Mouse (Mus musculus) layer of hippocampus, postnatal 25 days (tissue): ENCODE results near the gene Mark4. TPM values are rescaled to one million over a fixed set of nuclear protein-coding genes. Genes with fewer than 3 reads are reported as not detected.

ENCODE experiments used
- DNase-seq, 2 experiments: peaks; one replicate each; pipeline ENCODE4 v3.0.0; 2022; ENCODE audit warnings: mixed read lengths in 2 of 2, low spot score in 1 of 2; ENCODE audit errors: extremely low spot score in 1 of 2
- total RNA-seq, 2 experiments: library from RNA; stranded (reverse); gene quantifications; 2 replicates each; pipeline ENCODE4 v1.2.3; 2021

The Mark4 gene
- 100 to 1,000 TPM in 1 of 2 experiments, 10 to 100 TPM in 1; 92.8 to 105 TPM for total RNA-seq

DNA sequence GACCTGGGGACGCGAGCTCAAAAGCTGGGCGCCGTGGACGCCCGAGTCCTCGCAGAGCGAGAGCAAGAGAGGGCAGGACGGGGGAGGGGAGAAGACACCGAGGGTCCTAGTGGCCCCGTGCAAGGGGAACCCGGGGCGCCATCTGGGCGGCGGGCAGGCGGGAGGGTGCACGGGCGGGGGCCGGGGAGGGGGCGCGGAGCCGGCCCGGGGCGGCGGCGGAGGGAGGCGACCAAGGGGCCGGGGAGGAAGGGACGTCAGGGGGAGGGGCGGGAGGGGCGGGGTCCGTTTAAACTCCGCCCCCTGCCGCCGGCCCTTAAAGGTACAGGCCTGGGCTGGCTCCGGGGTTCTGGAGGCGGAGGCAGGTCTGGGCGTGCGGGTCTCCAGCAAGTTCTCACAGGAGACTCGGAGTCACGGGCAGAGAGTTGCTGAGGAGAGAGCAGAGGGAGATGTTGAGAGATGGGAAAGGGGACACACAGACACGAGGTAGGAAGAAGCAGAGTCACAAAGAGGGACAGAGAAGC lies at the start of gene Mark4:
TSS of gene Mark4 (minus strand) at position 231 of the 521 bp plus-strand sequence.
- DNase-seq: peak; percentile 65 to 71

DNA sequence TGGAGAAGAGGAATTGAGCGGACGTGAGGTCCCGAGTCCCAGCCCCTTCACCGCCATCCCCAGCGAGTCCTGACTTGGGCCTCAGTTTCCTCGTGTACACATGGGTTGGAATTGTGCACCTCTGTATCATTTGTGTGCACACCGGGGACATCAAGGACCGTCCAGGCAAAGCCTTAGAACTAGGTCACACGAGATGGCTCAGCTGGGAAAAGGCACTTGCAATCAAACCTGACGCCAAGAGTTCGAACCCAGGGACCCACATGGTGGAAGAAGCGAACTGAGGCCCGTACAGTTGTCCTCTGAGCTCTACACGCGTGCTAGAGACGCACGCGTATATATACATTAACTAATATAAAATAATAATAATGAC lies 49.0 kb upstream of the Mark4 start:
- DNase-seq: no peak

DNA sequence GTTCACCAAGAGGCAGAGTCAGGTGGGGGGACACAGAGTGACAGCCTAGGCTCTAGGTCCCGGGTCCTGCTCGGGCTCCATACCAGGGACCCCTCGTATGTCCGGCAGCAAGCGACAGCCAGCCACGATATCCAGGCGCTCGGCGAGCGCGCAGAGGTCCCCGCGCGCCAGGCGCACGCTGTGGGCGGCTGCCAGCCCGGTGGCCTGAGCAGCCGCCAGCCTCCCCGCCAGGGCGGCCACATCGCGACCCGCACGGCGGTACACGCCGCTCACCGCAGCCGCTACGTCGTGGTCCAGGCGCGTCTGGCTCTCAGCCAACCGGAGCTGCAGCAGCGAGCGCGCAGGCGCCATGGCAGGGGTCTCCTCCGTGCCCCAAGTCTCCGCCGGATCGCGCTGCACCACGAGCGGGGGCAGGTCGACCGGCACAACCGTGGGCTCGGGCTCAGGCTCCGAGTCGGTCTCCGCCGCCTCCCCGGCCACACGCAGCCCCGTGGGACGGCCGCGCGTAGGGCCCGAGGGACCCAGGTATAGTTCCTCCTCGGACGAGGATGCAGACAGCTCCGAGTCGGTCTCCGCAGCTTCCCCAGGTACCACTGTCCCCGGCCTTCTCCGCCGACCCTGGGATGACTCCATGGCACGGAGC lies 48.5 kb upstream of the Mark4 start:
- peak in 1 of 2 experiments; percentile 40 for DNase-seq

DNA sequence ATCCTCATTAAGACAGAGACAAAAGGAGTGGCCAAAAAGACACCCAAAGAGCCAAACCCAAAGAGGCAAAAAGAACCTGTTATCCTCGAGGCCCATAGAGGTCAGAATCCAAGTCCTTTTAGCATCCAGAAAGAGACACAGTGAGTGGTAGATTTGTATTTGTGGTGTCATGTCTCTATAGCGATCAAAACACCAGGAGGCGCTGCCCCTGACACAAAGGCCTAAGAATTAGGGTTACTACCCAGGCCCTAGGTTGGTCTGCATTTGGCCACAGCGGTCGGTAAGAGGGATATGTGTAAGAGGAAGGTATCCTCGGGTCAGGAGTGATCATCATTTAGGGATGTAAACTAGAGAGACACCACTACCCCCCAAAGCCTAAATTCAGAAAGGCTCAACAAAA lies 47.7 kb upstream of the Mark4 start:
- no peak for DNase-seq

DNA sequence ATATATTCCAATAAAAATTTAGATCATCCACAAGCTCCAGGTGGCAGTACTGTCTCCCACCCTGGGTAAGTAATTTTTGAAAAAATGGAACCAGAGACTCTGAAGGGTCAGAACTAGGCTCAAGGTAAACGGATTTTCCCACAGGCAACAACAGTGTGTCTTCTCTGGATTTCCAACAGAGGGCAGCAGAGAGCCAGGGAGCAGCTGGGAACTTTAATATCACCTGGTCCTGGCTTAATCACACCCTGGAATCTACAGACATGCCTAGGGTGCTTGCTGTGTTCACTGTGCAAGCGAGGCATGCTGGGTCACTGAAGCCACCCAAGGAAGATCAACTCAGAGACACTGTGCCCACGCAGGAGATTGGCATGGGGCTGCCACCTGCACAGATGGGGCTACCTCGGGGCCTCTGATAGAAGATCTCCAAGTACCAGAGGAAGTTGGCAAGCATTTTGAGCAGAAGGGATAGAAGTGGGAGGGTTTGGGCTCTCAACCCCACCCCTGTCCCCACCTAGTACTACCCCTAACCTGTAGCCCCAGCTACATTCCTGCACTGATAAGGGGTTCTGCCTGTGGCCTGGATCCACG lies 45.0 kb upstream of the Mark4 start:
- peak in 1 of 2 experiments; percentile 53 for DNase-seq

DNA sequence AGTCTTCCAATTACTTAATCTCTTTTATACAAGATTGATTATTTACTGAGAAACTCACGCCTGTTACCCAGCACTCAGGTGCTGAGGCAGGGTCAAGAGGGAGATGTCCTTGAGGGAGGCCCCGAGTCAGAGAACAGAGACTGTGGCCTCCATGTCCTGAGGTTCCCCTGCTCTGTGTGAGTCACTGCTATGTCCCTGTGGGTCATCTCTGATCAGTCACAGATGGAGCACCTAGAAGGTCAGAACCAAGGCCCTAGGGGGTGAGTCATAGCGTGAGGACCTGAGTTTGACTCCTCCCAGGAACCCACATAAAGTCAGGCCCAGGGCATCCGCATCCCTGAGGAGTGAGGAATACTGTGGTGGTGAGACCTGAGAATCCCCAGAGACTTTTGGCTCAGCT lies 43.0 kb upstream of the Mark4 start:
- no peak for DNase-seq

DNA sequence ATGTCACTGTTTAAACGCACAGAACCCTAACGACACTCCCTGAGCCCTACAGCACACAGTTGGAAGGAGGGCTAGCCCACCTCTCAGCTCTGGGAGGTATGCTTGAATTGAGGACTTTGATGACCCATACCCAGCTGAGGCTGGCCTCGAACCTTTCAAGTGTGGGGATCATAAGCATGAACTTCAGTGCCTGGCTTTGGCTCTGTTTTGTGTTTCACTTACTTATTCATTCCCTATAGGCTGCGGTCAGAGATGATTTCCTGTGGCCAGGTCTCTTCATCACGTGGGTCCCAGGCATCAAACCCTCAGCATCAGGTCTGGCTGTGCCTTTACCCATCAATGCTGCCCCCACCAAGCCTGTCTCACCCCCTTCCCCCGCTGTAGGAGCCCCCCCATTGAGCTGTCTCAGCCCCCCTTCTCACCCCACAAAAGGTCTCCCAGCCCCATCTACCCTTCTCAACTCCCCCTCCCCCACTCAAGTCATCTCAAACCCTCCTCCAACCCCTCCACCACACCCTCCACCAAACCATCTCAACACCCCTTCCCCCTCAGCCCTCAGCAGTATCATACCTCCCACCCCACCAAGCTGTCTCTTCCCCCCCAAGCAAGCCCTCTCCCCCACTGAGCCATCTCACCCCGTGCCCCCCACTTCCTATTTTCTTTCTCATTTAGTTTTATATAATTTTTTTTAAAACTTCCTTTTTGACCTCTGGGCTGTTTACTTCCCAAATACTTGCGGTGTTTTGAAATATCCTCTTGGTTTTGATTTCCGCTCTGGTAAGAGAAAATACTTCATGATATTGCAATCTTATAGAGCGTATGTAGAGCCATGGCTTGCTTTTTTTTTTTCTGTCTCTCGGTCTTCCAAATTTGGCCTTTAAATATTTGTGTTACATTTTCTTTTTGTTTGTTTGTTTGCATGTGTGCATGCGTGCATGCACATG lies 42.1 kb upstream of the Mark4 start:
- no peak for DNase-seq

DNA sequence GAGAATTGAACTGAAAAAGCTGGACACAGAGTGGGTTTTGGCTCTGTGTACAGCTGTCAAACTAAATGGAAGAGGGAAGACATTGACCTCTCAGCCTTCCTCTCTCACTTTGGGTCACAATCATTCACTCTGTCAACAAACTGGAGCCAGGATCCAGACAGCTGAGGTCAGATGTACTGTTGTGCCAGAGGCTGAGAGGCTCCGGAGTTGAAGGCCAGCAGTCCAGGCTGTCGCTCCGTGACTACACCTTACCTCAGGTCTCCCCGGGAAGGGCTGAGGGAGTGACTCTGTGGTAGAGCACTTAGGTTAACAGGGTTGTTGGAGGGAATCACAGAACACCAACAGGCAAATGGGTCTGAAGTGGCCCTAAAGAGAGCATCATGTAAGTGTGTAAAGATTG lies 39.7 kb upstream of the Mark4 start:
- DNase-seq: no peak

DNA sequence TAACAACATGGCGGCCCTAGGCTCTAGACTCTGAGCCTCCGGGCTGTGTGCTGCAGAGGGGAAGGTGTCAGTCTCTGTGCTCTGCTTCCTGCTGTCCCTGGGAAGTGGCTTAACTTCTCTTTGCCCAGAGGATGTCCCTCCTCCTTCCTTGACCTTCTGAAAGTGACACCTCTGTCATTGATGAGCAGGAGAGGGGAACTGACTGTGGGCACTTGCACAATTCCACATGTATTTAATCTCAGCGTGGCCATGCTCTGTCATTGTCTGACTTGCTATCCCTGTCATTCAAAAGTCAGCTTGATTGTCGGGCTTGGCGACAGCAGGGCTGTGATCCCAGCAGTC lies 37.6 kb upstream of the Mark4 start:
- no peak for DNase-seq

DNA sequence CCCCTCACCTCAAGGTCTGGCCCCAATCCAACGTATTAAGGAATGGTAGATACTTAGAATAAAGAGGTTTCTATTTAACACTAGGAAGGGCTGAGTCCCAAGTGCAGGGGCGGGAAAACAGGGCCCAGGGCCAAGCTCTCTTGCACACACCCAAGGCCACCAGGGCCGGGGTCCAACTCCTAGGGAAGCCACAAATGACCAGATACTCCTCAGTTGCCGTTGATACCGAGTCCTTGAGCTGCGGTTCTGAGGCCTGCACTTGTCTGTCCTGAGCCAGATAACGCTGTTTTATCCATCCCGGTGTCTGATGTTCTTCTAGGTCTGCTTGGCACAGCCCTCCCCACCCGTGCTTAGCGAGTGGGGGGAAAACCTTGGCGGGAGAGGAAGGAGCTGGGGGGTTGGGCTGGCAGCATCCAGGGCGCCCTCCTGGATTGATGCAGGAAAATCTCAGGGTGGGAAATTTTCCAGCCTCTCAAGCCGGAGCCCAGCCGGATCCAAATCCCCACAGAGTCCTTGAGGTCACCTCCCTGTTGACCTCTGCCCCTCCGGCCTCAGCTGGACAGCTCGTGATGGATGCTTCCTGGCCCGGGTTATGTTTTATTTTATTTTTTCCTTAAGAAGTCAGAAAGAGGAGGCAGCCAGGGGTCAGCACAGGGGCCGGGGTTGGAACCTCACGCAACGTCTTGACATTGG lies 37.0 kb upstream of the Mark4 start:
- DNase-seq: no peak

DNA sequence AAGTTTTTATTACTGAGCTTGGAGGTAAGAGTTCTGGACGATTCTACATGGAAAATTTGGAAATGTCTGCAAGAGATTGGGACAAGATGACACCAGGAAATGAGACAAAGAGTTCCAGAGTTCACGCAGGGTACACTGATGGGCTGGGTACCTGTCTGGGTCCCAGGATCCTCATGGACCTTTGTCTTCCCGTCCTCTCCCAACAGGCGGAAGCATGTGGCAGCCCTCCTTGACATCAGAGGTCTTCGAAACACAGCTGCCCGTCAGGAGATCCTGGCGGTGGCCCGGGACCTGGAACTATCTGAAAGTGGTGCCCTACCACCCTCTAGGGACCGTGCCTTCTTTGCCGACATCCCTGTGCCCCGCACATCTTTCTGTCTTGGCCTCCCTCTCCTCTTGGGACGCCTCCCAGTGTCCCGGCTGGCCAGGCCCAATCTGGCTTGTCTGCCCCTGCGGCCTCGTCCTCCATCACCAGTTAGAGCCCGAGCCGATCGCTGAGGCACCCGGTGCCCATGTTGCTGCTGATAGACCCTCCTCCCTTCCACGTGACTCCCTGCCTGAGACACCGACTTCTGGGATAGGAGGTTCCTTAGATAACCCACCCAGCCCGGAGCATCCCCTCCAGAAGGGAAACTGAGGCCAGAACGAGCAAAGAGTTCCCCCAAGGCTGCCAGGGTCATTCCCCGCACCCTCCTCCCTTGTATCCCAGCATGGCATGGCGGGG lies 36.3 kb upstream of the Mark4 start:
- DNase-seq: no peak

DNA sequence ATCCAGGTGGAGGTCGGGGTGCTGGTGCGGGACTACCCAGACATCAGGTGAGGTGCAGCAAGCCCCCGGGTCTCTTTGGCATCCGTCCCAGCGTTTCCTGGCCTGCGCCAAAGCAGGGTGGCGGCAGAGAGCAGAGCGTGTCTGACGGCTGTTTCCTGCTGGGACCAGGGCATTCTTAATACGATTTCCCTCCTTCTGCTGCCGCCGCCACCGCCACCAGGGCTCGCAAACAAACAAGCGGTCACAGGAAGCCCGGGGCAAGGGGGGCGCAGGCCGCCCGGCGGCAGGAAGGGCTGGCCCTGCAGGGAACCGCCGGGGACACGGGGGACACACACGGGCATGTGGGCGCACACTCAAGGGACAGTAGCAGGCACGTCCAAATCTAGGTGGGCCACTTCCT lies 33.1 kb upstream of the Mark4 start:
- DNase-seq: no peak

DNA sequence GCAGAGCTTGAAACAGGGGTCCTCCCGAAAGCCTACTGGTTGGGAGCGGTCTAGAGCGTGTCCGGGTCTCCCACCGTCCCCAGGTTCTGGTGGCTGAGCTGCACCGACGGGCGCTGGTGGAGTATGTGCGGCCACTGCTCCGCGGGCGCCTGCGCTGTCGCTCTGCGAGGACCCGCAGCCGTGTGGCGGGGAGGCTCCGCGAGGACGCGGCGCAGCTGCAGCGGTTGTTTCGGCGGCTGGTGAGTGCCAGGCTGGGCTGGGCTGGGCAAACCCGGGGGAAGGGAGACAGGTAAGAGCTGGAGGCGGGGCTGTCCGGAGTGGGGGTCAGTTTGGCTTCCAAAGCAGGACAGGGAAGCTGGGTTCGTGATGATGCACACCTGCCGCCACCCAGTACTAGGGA lies 30.9 kb upstream of the Mark4 start:
- DNase-seq: no peak

DNA sequence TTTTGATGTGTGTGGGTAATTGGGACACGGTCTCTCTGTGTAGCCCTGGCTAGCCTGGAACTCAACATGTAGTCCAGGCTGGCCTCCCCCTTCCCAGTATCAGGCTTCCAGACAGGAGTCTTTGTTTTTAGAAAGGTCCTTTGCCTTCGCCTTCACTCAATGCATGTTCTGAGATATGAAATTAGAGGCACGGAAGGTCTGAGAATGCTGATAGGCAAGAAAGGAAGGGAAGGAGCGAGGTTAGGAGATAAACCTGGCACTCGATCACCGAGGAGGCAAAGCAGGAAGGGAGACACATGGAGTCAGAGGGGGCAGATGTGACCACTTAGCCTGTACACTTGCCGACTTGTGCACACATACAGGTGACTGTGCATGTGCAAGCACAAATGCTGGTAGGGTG lies 27.9 kb upstream of the Mark4 start:
- DNase-seq: no peak

DNA sequence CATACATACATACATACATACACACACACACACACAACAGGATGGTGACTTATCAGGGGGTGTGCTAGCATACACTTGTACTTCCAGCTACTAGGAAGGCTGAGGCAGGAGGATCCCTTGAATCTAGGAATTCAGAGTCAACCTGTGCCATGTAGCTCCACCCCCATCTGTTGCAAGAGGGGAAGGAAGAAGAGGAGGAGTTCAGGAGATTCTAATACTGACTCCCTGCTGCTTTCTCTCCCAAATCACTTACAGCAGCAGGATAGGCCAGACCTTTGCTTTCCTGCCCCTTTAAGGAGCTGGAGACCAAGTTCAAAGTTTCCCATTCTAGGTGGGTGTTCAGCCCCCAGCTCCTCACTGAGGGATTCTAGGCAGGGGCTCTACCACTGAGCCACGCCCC lies 26.9 kb upstream of the Mark4 start:
- no peak for DNase-seq

DNA sequence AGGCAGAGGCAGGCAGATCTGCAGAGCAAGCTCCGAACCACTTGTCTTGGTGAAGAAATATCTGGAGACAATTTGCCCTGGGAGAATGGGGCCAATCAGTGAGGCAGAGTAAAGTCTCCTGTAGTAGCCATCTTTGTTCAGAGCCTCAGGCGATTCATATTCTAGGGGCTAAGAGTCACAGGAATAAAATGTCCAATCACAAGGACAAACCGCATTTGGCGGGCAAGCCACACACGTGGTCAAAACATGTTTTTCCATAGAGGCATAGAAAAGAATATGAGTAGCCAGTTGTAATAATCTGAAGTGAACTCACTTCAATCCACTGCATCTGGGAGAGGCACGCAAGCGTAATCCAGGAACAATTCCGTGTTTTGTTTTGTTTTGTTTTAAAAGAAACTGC lies 24.7 kb upstream of the Mark4 start:
- DNase-seq: no peak

DNA sequence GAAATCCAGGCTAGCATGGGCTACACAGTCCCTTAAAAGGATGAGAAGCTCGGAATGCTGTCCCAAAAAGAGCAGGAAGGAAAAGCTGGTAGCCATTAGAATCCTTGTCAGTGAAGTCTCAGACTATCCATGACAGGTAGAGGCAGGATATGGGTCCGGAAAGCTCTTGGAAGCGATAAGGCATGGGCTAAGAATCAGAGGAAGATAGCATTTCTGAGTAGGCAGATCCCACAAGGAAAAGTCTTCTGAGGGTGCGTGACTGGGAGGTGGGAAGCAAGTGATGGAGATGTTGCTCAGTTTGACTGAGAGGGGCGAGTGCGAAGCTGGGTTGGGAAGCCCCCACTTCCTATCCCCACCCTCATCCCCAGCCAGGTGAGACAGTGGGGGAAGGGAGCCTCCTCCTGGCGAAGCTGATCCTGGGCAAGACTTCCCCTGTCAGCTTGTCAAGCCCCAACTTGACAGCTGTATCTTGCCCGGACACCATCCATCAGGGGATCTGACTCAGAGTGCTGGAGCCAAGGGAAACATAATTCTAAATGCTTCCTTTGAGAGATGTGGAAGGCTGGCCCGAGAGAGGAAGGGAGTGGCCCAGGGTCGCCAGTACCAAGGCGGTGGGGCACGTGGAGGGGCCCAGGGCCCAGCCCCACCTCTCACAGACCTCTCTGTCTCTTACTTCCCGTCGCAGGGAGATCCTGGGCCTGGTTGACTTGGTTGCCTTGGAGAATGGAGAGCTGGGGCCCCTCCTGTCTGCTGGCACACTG lies 19.2 kb upstream of the Mark4 start:
- DNase-seq: no peak

DNA sequence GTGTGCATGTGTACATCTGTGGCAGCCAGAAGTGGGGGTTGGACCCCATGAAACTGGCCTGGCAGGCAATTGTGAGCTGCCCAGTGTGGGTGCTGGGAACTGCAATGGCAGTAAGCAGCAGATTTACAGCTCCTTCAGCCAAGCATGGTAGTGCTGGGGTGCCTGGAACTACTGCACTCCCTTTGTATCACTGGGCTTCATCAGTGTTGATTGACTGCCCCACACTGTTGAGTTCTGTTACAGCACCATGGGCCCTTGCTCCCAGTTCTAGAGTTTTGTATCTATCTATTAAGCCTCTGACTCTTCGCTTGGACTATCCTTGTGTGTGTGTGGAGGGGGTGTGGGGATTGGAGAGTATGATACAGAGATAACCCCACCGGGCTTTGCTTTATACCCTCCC lies 18.5 kb upstream of the Mark4 start:
- DNase-seq: no peak

DNA sequence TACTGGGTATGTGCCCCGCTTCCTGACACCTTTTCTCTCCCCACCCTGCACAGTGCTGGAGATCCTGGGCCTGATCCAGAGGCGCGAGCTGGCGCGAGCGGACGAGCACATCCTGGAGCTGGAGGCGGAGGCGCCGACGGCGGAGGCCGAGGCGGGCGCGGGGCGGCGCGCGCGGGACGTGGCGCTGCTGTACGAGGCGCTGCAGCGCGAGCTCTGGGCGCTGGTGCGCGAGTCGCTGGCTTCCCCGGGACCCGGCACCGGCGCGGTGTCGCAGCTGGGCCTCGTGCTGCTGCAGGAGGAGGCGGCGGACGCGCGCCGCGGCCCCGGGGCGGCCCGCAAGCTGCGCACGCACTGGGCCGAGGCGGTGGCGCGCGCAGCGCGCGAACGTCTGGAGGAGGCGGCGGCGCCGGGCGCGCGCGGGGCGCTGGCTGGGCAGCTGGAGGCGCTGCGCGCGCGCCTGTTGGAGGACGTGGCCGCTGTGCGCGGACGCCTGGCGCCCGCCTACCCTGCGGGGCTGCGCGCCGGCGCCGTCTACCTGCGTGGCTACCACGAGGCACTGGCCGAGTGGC lies 15.3 kb upstream of the Mark4 start:
- DNase-seq: peak; percentile 57 to 75
